Mouse (Mus musculus): ENCODE measurements at regions not wholly inside any gene's neighbourhood (a gene's known extent, or its start where the extent isn't known, plus 50 kb on each side); places are given as distances from the start of the nearest gene placed in this dataset.

- TF ChIP-seq CTCF (IDR thresholded peaks at IDR 0.05; ENCODE audit: control insufficient read depth, insufficient read depth, insufficient replicate concordance, low read depth, low read length), result no peak
- TF ChIP-seq POLR2A (IDR thresholded peaks at IDR 0.05; ENCODE audit: control insufficient read depth, low read depth, low read length), result no peak
Measured at GRCm38 (mm10) chr4:84151247-84151646, 523.8 kb downstream of the Bnc2 start.
